Mouse (Mus musculus) splenic B cell, adult 2 months (primary cell): ENCODE results near the gene Fam120a.

Source experiments
- DNase-seq: peaks from one replicate; pipeline ENCODE4 v3.0.0-alpha.2; 2011; ENCODE audit warnings: low read depth, low spot score
- H3K27me3 ChIP-seq: 2 replicates; pipeline ENCODE4 v1.6.1; 2012; ENCODE audit warnings: mild to moderate bottlenecking, low read length, moderate library complexity, mixed read lengths; ENCODE audit not compliant: control insufficient read depth, poor library complexity, insufficient read depth, severe bottlenecking
- H3K36me3 ChIP-seq: 2 replicates; pipeline ENCODE4 v1.6.1; 2012; ENCODE audit warnings: mild to moderate bottlenecking, low read length, moderate library complexity, mixed read lengths; ENCODE audit not compliant: control insufficient read depth, poor library complexity, insufficient read depth, severe bottlenecking

The Fam120a gene

DNA sequence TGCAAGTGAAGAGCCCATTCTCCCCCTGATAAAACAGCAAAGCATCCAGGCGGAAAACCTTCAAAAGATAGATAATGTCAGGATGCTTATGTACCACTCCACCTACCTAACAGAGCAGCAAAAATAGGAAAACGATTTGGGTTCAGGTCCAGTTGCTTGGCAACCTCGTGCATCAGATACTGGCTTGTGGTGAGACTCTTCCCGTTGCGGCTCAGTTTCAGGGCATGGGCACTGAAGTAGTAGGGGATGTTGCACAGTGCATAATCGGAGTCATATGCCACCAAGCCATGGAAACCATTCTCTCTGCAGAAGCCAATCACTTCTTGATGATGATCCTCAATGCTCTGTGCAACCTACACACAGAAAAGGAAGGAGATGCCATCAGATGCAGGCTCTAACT, 18.9 kb downstream of the Fam120a start:
- Histone ChIP-seq H3K27me3 (no peaks in the 10 kb centered on the region), H3K36me3 (peaks cover 13% of the 10 kb centered on the region)
- no peak for DNase-seq

DNA sequence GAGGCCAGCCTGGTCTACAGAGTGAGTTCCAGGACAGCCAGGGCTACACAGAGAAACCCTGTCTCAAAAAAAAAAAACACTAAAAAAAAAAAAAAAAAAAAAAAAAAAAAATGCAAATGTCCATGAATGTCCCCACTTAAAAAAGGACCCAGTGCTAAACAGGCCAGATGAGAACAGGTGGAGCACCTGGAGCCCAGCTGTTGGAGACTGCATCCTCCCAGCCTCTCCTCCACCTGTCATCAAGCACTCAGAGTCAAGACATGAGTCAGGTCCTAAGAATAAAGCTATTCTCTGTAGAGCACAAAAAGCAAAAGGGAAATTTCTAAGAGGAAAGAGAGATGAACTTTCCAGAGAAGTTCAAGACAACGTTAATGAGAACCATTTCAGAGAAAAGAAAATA, 23.2 kb downstream of the Fam120a start:
- Histone ChIP-seq H3K27me3 (no peaks in the 10 kb centered on the region), H3K36me3 (peaks cover 16% of the 10 kb centered on the region)
- no peak for DNase-seq

DNA sequence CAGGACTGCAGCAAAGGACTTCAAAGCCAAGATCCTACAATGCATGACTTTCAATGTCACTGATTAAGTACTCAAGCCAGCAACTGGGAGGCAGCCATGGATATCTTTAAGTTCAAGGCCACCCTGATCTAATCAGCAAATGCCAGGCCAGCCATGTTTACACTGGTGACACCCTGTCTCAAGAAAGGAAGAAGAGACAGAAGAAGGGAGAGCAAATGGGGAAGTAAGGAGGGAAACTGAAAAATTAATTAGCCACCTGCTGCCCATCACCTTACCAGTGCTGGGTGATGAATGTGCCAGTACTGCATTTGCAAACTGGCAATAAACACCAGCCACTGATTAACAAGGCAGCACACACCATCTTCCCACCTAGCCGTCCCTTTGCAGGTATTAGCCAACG, 25.3 kb downstream of the Fam120a start:
- peak; percentile 18 for DNase-seq
- H3K27me3 ChIP-seq: no peaks in the 10 kb centered on the region
- peaks cover 14% of the 10 kb centered on the region for H3K36me3 ChIP-seq

DNA sequence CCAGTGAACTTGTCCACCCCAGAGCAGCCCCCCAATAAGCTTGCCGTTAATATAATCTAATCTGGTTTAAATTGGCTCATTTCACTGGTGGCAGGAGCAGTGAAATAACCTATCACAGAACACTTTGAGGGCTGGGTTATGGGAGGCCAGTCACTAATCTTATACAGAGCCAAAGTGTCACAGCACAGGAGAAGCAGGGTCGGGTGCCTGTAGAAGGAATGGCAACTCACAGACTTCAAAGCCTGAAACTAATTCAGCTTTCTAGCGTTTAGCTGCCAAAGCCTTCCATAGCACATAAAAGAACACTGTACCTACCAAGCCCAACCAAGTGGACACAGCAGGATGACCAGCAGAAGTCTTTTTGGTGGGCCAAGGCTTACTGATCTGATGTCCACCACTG, 26.0 kb downstream of the Fam120a start:
- Histone ChIP-seq H3K36me3 (peaks cover 12% of the 10 kb centered on the region), H3K27me3 (no peaks in the 10 kb centered on the region)
- DNase-seq: no peak

DNA sequence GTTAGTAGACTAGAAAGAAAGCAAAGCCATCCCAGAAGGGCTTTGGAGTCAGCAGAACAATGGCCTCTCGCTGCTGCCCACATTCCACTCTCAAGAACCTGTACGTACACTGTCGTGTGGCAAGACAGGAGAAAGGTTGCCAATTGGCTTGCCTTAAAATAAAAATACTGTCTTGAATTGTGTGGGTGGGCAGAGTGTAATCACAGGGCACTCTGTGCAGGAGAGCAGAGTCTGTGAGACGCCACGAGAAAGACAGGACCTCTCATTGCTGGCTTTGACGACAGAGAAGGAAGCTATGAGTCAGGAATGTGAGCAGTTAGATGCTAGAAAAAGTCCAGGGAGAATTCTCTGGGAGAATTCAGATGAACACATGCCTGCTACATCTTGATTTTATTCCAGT, 33.2 kb downstream of the Fam120a start:
- DNase-seq: no peak
- no peaks in the 10 kb centered on the region; the same call in 1 of the 2 replicates for H3K36me3 ChIP-seq
- no peaks in the 10 kb centered on the region for H3K27me3 ChIP-seq

DNA sequence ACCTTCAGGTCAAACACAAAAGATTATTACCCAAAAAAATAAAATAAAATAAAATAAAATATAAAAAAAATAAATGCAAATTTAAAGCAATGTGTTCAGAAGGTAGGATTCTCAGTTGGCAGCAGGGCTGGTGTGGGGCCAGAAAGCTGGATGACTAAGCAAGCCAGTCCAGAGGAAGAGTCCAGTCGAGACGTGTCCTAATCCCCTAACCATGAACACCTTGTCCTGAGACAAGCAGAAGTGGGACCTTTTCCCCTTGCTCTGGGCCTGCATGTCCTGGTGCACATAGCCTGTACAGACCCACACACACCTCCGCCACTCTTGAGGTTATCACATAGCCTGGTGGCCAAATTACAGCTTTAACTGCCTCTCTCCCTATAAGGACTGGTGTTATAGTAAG, 35.1 kb downstream of the Fam120a start:
- Histone ChIP-seq H3K36me3 (no peaks in the 10 kb centered on the region; the same call in 1 of the 2 replicates), H3K27me3 (no peaks in the 10 kb centered on the region)
- DNase-seq: no peak

DNA sequence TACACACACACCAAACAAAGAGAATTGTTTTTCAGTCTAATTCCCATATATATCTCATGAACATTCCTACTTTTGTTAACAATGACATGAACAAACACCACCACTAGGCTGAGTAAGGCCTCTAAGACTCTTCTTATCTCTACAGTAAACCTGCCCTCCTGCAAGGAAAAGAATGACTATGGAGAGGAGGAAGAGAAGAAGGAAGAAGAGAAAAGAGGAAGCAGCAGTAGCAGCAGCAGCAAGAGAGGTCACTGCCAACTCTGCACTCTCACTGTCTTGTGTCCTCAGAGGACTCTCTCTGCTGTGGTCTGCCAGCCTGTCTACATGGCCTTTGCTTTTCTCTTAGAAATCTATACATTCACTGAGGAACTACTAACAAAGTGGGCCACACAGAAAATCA, 36.1 kb downstream of the Fam120a start:
- no peaks in the 10 kb centered on the region; the same call in 1 of the 2 replicates for H3K36me3 ChIP-seq
- no peak for DNase-seq
- no peaks in the 10 kb centered on the region for H3K27me3 ChIP-seq

DNA sequence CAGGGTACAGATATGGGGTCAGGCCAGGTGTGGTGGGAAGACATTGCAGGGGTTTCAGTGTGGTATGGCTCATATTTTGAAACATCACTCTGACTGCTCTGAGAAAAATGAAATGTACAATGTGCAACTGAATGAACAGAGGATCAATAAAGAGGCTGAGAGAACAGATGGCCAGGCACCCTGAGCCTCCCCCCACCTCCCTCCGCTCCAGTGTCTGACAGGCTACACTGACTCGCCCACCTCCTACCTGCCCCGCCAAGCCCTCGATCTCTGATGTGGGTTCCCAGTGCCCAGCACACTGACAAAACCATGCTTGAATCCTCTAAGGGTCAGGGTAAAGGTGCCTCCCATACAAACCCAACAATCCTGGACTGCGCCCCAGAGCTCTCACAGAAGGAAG, 36.6 kb downstream of the Fam120a start:
- DNase-seq: no peak
- Histone ChIP-seq H3K27me3 (no peaks in the 10 kb centered on the region), H3K36me3 (no peaks in the 10 kb centered on the region; the same call in 1 of the 2 replicates)

DNA sequence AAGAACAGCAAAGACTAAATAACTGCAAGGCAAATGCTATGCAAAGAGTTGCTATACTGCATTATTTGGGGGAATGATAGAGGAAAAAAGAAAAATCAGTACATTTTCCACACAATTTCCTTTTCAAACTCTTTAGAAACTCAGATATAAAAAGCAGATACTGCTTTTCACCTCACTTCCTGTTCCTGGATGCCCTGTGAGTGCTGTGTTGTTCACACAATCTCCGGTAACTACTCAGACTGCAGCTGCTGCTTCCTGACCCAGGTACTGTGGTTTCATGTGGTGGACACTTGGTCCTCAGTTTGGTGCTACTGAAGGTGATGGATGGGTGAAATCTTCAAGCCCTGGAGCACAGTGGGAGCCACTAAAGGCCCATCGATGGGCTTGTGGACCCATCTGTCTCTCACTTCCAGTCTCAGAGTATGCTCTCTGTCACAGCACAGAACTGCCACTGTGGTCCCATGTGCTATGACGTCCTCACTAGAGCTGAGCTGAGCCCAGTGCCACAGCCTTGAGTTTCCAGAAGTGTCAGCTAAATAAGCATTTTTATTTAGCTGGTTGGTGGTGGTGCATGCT, 38.2 kb downstream of the Fam120a start:
- Histone ChIP-seq H3K36me3 (no peaks in the 10 kb centered on the region), H3K27me3 (no peaks in the 10 kb centered on the region)
- peak; percentile 34 for DNase-seq

DNA sequence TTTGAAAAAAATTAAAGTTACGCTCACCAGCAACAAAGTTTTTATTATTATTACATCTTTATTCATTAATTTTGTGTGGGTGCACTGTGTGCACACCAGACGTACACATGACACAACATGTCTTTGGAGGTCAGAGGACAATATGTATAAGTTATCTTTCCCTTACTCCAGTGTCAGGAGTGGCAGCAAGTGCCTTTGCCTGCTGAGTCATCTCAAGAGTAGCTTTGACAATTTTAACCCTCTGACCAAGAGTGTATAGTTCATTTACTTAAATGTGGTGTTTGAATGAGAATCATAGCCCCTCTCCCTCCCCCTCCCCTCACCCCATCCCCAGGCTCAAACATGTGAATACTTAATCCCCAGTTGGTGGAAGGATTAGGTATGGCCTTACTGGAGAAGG, 40.2 kb downstream of the Fam120a start:
- no peaks in the 10 kb centered on the region; the same call in 1 of the 2 replicates for H3K36me3 ChIP-seq
- H3K27me3 ChIP-seq: no peaks in the 10 kb centered on the region
- DNase-seq: no peak

DNA sequence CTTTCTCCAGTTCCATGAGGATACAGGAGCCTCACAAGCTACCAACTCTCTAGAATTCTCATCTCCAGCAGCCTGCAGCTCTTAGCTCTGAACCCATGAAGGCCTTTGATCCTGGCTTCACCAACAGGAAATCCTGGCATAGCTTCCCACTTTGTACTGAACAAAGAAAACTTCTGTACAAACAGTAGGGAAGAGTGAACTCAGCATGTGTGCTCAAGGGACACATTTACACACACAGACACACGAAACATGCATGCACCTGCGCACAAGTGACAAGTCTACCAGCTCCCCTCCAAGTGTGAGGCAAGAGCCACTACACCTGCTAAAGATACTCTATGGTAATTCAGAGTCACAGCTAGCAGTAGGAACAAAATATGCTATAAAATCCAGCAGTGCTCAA, 45.1 kb downstream of the Fam120a start:
- Histone ChIP-seq H3K27me3 (no peaks in the 10 kb centered on the region), H3K36me3 (peaks cover 5% of the 10 kb centered on the region)
- DNase-seq: no peak

DNA sequence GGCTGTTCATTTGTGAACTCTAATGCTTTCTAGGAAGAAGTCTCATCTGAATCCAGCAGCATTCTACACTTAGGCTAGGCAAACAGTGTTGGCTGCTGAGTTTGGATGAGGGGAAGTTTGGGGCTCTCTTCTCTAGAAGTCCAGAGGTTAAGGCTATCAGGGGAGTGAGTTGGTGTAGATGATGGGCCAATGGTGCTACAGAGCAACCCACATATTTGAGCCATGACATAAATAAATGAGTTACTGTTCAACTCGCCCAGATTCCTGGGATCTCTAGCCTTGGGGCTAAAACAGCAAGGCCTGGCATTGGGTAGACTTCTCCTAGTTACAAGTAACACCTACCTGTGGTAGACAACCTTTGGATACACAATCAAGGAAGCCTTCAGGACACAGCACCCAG, 46.6 kb downstream of the Fam120a start:
- peaks cover 5% of the 10 kb centered on the region for H3K36me3 ChIP-seq
- no peaks in the 10 kb centered on the region for H3K27me3 ChIP-seq

DNA sequence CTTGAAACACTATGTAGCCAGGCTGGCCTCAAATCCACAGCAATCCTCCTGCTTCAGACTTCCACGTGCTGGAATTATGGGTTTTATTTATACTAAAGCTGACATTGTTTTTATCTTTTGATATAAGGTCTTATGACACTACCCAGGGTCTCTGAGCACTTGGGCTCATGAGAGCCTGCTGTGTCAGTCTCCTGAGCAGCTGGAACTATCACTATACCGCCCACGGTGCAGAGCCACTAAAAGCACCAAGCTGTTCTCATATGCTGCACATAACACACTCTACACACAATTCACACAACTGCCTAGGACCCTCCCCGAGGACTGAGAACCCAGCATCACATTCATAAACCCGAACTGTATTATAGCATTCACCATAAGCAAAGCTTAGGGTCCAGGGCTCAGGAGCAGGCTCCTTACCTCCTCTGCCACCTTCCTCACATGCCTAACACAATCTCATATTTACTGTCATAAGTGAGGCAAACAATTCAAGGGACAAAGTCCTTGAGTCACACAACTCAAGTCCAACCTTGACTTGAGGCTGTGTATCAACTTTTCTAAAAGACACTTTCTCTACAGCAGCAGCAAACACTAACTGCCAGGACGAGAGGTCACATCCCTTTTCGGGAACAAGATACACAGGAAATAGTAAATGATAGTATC, 47.9 kb downstream of the Fam120a start:
- Histone ChIP-seq H3K36me3 (peaks cover 5% of the 10 kb centered on the region), H3K27me3 (no peaks in the 10 kb centered on the region)
- DNase-seq: no peak

More for the DNA sequence above, 46.6 kb downstream of the Fam120a start:
- no peak for DNase-seq

DNA sequence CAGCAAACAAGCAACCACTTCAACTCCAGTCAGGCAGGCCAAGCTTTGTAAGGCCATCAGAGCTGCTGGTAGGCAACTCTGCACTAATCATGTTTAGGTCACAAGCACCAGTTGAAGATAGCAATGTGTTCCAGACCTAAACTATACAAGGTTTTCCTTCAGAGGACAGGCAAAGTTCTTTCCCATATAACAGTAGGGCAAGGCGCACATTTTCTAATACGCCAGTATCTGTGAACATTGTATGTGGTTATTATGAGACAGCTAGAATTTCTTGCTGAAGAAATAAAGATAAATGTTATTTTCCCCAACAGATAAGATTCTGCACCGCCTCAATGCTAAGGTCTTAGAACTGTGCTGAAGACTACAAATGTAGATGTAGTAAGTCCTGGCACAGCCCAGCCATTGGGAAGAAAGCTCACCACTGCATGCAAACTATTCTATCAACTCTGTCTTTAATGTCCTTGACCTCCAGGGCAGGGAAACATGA, 50.7 kb downstream of the Fam120a start:
- no peaks in the 10 kb centered on the region for H3K27me3 ChIP-seq
- no peak for DNase-seq
- H3K36me3 ChIP-seq: peaks cover 7% of the 10 kb centered on the region

DNA sequence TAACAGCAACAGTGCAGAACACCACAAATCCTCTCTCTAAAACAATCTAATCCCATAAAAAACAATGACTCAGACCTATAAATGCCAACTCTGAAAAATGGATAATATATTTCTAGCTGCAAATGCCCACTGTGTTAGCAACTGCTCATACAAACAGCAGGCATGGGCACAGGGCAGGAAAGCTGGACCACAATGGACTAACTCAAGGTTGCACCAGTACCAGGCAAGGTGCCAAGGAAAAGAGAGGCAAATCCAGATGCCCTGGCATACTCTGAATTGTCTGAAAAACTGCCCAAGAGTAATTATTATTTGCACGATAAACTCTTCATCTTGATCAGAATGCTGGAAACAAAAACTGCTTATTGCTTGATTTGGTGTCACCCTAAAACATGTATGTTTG, 54.1 kb downstream of the Fam120a start:
- Histone ChIP-seq H3K36me3 (peaks cover 15% of the 10 kb centered on the region), H3K27me3 (no peaks in the 10 kb centered on the region)
- DNase-seq: no peak

DNA sequence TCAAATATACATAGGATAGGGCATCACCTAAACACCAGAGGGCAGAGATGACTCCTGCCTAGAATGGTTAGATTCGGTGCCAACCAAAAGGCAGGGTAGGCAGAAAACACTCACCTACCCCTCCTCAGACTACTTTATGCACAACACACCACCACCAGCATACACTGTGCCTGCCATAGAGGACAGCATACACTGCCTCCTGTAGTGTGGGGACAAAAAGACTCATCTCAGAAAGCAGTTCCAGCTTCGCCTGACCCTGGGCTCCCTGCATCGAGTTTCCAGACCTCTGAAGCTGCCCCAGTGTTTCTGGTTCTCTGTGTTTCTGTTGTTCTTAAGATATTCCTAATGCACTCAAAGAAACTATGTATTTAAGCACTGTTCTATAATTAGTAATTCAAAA, 54.7 kb downstream of the Fam120a start:
- no peaks in the 10 kb centered on the region for H3K27me3 ChIP-seq
- DNase-seq: no peak
- H3K36me3 ChIP-seq: peaks cover 15% of the 10 kb centered on the region
